Mouse (Mus musculus) forebrain, embryonic 12.5 days (tissue): ENCODE data around the gene Ralgps1. TPM values are rescaled to one million over a fixed set of nuclear protein-coding genes. Genes with fewer than 3 reads are reported as not detected.

Experiments
- ATAC-seq: fragments of 200-750 bp; cut with Nextera tagmentation; 2 replicates; pipeline ENCODE4 v1.8.0; 2017; ENCODE audit warnings: moderate TSS enrichment; ENCODE audit not compliant: low FRiP score
- H3K27ac ChIP-seq: fragments of 300-500 bp; sonication (generic); 2 replicates; pipeline ENCODE4 v1.5.1; 2016; ENCODE audit warnings: mild to moderate bottlenecking
- H3K27me3 ChIP-seq: fragments of 300-500 bp; sonication (generic); 2 replicates; pipeline ENCODE4 v1.6.1; 2016; ENCODE audit warnings: mild to moderate bottlenecking
- H3K36me3 ChIP-seq: fragments of 300-500 bp; sonication (generic); replicated peaks from 2 replicates; pipeline ENCODE4 v1.6.1; 2016; ENCODE audit warnings: mild to moderate bottlenecking
- H3K4me1 ChIP-seq: fragments of 300-500 bp; sonication (generic); 2 replicates; pipeline ENCODE4 v1.6.1; 2016
- H3K4me2 ChIP-seq: fragments of 300-500 bp; sonication (generic); 2 replicates; pipeline ENCODE4 v1.6.1; 2016; ENCODE audit warnings: mild to moderate bottlenecking, moderate library complexity
- H3K4me3 ChIP-seq: fragments of 300-500 bp; sonication (generic); replicated peaks from 2 replicates; pipeline ENCODE4 v1.5.1; 2016; ENCODE audit warnings: mild to moderate bottlenecking
- H3K9ac ChIP-seq: fragments of 300-500 bp; sonication (generic); 2 replicates; pipeline ENCODE4 v1.6.1; 2016; ENCODE audit warnings: mild to moderate bottlenecking
- H3K9me3 ChIP-seq: fragments of 300-500 bp; sonication (generic); 2 replicates; pipeline ENCODE4 v1.6.1; 2016
- WGBS: fragments of 180-500 bp; shearing (Covaris S2); methylation state at CpG from one replicate; pipeline ENCODE4 v1.1.7; 2016; 5-methylcytosine and 5-hydroxymethylcytosine counted together
- polyA plus RNA-seq: library from polyadenylated mRNA; unstranded; fragments of >200 nt; fragmentation: Nextera tagmentation; extraction: Ambion mirVana; gene quantifications from 2 replicates; pipeline ENCODE4 v1.2.1, GENCODE M21; 2016

Ralgps1 gene
- polyA plus RNA-seq, 1 experiment from 2014 or later: 23.8 TPM

GRCm38 (mm10) chr2:33154751-33155372 lies 216.4 kb downstream of the Ralgps1 start:
- Histone ChIP-seq H3K9me3 (no peaks in the 10 kb centered on the region), H3K27me3 (no peaks in the 10 kb centered on the region), H3K4me3 (no peak overlapping the region), H3K27ac (no peak overlapping the region), H3K4me1 (no peaks in the 10 kb centered on the region), H3K4me2 (no peak overlapping the region), H3K9ac (no peak overlapping the region), H3K36me3 (peaks cover 10% of the 10 kb centered on the region)
- 34% methylated on average over 5 of the region's 5 CpGs for WGBS
- peak; percentile 55 for ATAC-seq

GRCm38 (mm10) chr2:33146994-33147393 lies 224.3 kb downstream of the Ralgps1 start:
- no peak overlapping the region for H3K9ac ChIP-seq
- ATAC-seq: no peak
- 89% methylated on average over 4 of the region's 4 CpGs for WGBS
- H3K27me3 ChIP-seq: no peaks in the 10 kb centered on the region
- H3K27ac ChIP-seq: no peak overlapping the region
- no peaks in the 10 kb centered on the region for H3K9me3 ChIP-seq
- H3K4me3 ChIP-seq: no peak overlapping the region
- no peaks in the 10 kb centered on the region for H3K36me3 ChIP-seq
- no peaks in the 10 kb centered on the region for H3K4me1 ChIP-seq
- no peak overlapping the region for H3K4me2 ChIP-seq

GRCm38 (mm10) chr2:33143292-33143691 lies 228.0 kb downstream of the Ralgps1 start:
- no peaks in the 10 kb centered on the region; the same call in 1 of the 2 replicates for H3K36me3 ChIP-seq
- H3K9me3 ChIP-seq: no peaks in the 10 kb centered on the region
- 100% methylated on average over 2 of the region's 2 CpGs for WGBS
- no peaks in the 10 kb centered on the region for H3K4me1 ChIP-seq
- ATAC-seq: no peak
- H3K27ac ChIP-seq: no peak overlapping the region
- no peaks in the 10 kb centered on the region for H3K27me3 ChIP-seq
- H3K4me3 ChIP-seq: no peak overlapping the region
- no peak overlapping the region for H3K9ac ChIP-seq
- H3K4me2 ChIP-seq: no peak overlapping the region

GRCm38 (mm10) chr2:33138491-33138890 lies 232.8 kb downstream of the Ralgps1 start:
- no peaks in the 10 kb centered on the region for H3K4me1 ChIP-seq
- ATAC-seq: no peak
- H3K27ac ChIP-seq: no peak overlapping the region
- H3K27me3 ChIP-seq: peaks cover 5% of the 10 kb centered on the region; the same call in 1 of the 2 replicates
- H3K36me3 ChIP-seq: peaks cover 6% of the 10 kb centered on the region
- no peak overlapping the region for H3K9ac ChIP-seq
- no peak overlapping the region for H3K4me3 ChIP-seq
- H3K4me2 ChIP-seq: no peak overlapping the region
- H3K9me3 ChIP-seq: no peaks in the 10 kb centered on the region
- WGBS: 93% methylated on average over 2 of the region's 2 CpGs

GRCm38 (mm10) chr2:33137731-33138130 lies 233.6 kb downstream of the Ralgps1 start:
- Histone ChIP-seq H3K9me3 (no peaks in the 10 kb centered on the region), H3K9ac (no peak overlapping the region), H3K4me1 (no peaks in the 10 kb centered on the region), H3K4me3 (no peak overlapping the region), H3K27me3 (peaks cover 10% of the 10 kb centered on the region), H3K4me2 (no peak overlapping the region), H3K36me3 (peaks cover 6% of the 10 kb centered on the region), H3K27ac (no peak overlapping the region)
- 90% methylated on average over 4 of the region's 4 CpGs for WGBS
- ATAC-seq: no peak

GRCm38 (mm10) chr2:33137244-33137643 lies 234.0 kb downstream of the Ralgps1 start:
- H3K4me3 ChIP-seq: no peak overlapping the region
- WGBS: 95% methylated on average over 9 of the region's 9 CpGs

GRCm38 (mm10) chr2:33136366-33136765 lies 234.9 kb downstream of the Ralgps1 start:
- H3K4me3 ChIP-seq: no peak overlapping the region
- peaks cover 24% of the 10 kb centered on the region for H3K27me3 ChIP-seq
- WGBS: 92% methylated on average over 6 of the region's 6 CpGs
- ATAC-seq: no peak
- H3K27ac ChIP-seq: no peak overlapping the region
- no peaks in the 10 kb centered on the region for H3K9me3 ChIP-seq
- no peak overlapping the region for H3K4me2 ChIP-seq
- H3K4me1 ChIP-seq: peaks cover 5% of the 10 kb centered on the region
- no peak overlapping the region for H3K9ac ChIP-seq
- H3K36me3 ChIP-seq: peaks cover 6% of the 10 kb centered on the region

More at GRCm38 (mm10) chr2:33137244-33137643, 234.0 kb downstream of the Ralgps1 start:
- Histone ChIP-seq H3K4me2 (no peak overlapping the region), H3K27ac (no peak overlapping the region), H3K27me3 (peaks cover 15% of the 10 kb centered on the region), H3K4me1 (no peaks in the 10 kb centered on the region), H3K9ac (no peak overlapping the region), H3K36me3 (peaks cover 6% of the 10 kb centered on the region), H3K9me3 (no peaks in the 10 kb centered on the region)
- no peak for ATAC-seq

GRCm38 (mm10) chr2:33134766-33135490 lies 236.4 kb downstream of the Ralgps1 start:
- 79% methylated on average over 7 of the region's 7 CpGs for WGBS

GRCm38 (mm10) chr2:33132306-33132705 lies 239.0 kb downstream of the Ralgps1 start:
- peaks cover 35% of the 10 kb centered on the region for H3K27me3 ChIP-seq
- H3K4me3 ChIP-seq: no peak overlapping the region
- H3K27ac ChIP-seq: no peak overlapping the region
- H3K9ac ChIP-seq: no peak overlapping the region
- 3% methylated on average over 7 of the region's 7 CpGs for WGBS
- peaks cover 19% of the 10 kb centered on the region for H3K4me1 ChIP-seq
- ATAC-seq: no peak
- H3K36me3 ChIP-seq: peaks cover 4% of the 10 kb centered on the region
- H3K4me2 ChIP-seq: no peak overlapping the region
- no peaks in the 10 kb centered on the region for H3K9me3 ChIP-seq

More at GRCm38 (mm10) chr2:33134766-33135490, 236.4 kb downstream of the Ralgps1 start:
- Histone ChIP-seq H3K9me3 (no peaks in the 10 kb centered on the region), H3K4me1 (peaks cover 10% of the 10 kb centered on the region), H3K4me2 (no peak overlapping the region), H3K27me3 (peaks cover 24% of the 10 kb centered on the region), H3K27ac (no peak overlapping the region), H3K9ac (no peak overlapping the region), H3K4me3 (no peak overlapping the region), H3K36me3 (peaks cover 6% of the 10 kb centered on the region)
- ATAC-seq: no peak

- 0% methylated on average over 22 of the region's 22 CpGs for whole genome bisulfite sequencing
- no peaks in the 10 kb centered on the region for H3K36me3 ChIP-seq
- no peaks in the 10 kb centered on the region for H3K9me3 ChIP-seq
- peak within 1 kb of the TSS; percentile 39; the same call in 1 of the 2 replicates for H3K9ac ChIP-seq
- peak within 1 kb of the TSS; percentile 98 for H3K4me2 ChIP-seq
- ATAC-seq: peak; percentile 55
- H3K4me3 ChIP-seq: peak within 1 kb of the TSS; percentile 70
- peaks cover 35% of the 10 kb centered on the region for H3K27me3 ChIP-seq
- H3K4me1 ChIP-seq: peaks cover 19% of the 10 kb centered on the region
- H3K27ac ChIP-seq: no peak within 1 kb of the TSS
These were observed 239.7 kb downstream of the Ralgps1 start, which contains the start of gene Garnl3 for GRCm38 (mm10) chr2:33131500-33132092. TSS of gene Garnl3 (minus strand) at chr2:33131654.

- no peak overlapping the region for H3K27ac ChIP-seq
- peak; percentile 89 for ATAC-seq
These were observed 240.5 kb downstream of the Ralgps1 start for GRCm38 (mm10) chr2:33130526-33131483.

More at GRCm38 (mm10) chr2:33130526-33131483, 240.5 kb downstream of the Ralgps1 start:
- no peaks in the 10 kb centered on the region for H3K36me3 ChIP-seq
- H3K4me1 ChIP-seq: peaks cover 19% of the 10 kb centered on the region
- H3K4me2 ChIP-seq: peak overlapping the region; percentile 98
- H3K9ac ChIP-seq: peak overlapping the region; percentile 81
- WGBS: under 1% methylated on average over 45 of the region's 55 CpGs
- no peaks in the 10 kb centered on the region for H3K9me3 ChIP-seq
- H3K27me3 ChIP-seq: peaks cover 35% of the 10 kb centered on the region
- peak overlapping the region; percentile 70 for H3K4me3 ChIP-seq
